Mouse (Mus musculus) hindbrain, embryonic 13.5 days (tissue): ENCODE measurements around the gene Marco. TPM values are rescaled to one million over a fixed set of nuclear protein-coding genes. Genes with fewer than 3 reads are reported as not detected.

Experiments
- ATAC-seq: fragments of 200-750 bp; cut with Nextera tagmentation; 2 replicates; pipeline ENCODE4 v1.8.0; 2017; ENCODE audit warnings: moderate TSS enrichment; ENCODE audit not compliant: low FRiP score
- H3K27ac ChIP-seq: fragments of 300-500 bp; sonication (generic); 2 replicates; pipeline ENCODE4 v1.5.1; 2015; ENCODE audit warnings: inconsistent platforms, mild to moderate bottlenecking, moderate library complexity
- H3K27me3 ChIP-seq: fragments of 300-500 bp; sonication (generic); 2 replicates; pipeline ENCODE4 v1.6.1; 2015; ENCODE audit warnings: mild to moderate bottlenecking, inconsistent platforms
- H3K36me3 ChIP-seq: fragments of 300-500 bp; sonication (generic); 2 replicates; pipeline ENCODE4 v1.6.1; 2015; ENCODE audit warnings: mild to moderate bottlenecking, inconsistent platforms
- H3K4me1 ChIP-seq: fragments of 300-500 bp; sonication (generic); replicated peaks from 2 replicates; pipeline ENCODE4 v1.6.1; 2015; ENCODE audit warnings: inconsistent platforms
- H3K4me2 ChIP-seq: fragments of 300-500 bp; sonication (generic); 2 replicates; pipeline ENCODE4 v1.6.1; 2015; ENCODE audit warnings: inconsistent platforms, mild to moderate bottlenecking, moderate library complexity
- H3K4me3 ChIP-seq: fragments of 300-500 bp; sonication (generic); 2 replicates; pipeline ENCODE4 v1.5.1; 2015; ENCODE audit warnings: mild to moderate bottlenecking, inconsistent platforms
- H3K9ac ChIP-seq: fragments of 300-500 bp; sonication (generic); 2 replicates; pipeline ENCODE4 v1.6.1; 2015; ENCODE audit warnings: mild to moderate bottlenecking, inconsistent platforms
- H3K9me3 ChIP-seq: fragments of 300-500 bp; sonication (generic); 2 replicates; pipeline ENCODE4 v1.6.1; 2016; ENCODE audit warnings: inconsistent platforms
- WGBS: fragments of 180-500 bp; shearing (Covaris S2); methylation state at CpG from one replicate; pipeline ENCODE4 v1.1.7; 2015; 5-methylcytosine and 5-hydroxymethylcytosine counted together
- polyA plus RNA-seq: library from polyadenylated mRNA; unstranded; fragments of >200 nt; fragmentation: Nextera tagmentation; extraction: Ambion mirVana; gene quantifications from 2 replicates; pipeline ENCODE4 v1.2.1, GENCODE M21; 2015

Marco gene
- polyA plus RNA-seq, result 0.08 TPM in 1 of 2 replicates, not detected in the other

GRCm38 (mm10) chr1:120504924-120505323 is at the start of gene Marco:
TSS of gene Marco (minus strand) at chr1:120505024.
- WGBS, result 75% methylated on average over 1 of the region's 1 CpGs
- H3K9me3 ChIP-seq, result no peaks in the 10 kb centered on the region
- no peak within 1 kb of the TSS for H3K27ac ChIP-seq
- H3K9ac ChIP-seq, result no peak within 1 kb of the TSS
- no peak within 1 kb of the TSS for H3K4me2 ChIP-seq
- no peaks in the 10 kb centered on the region for H3K4me1 ChIP-seq
- H3K27me3 ChIP-seq, result no peaks in the 10 kb centered on the region
- H3K4me3 ChIP-seq, result no peak within 1 kb of the TSS
- ATAC-seq, result no peak
- H3K36me3 ChIP-seq, result no peaks in the 10 kb centered on the region

- Histone ChIP-seq H3K4me3 (no peak overlapping the region), H3K36me3 (no peaks in the 10 kb centered on the region), H3K4me1 (no peaks in the 10 kb centered on the region), H3K27me3 (no peaks in the 10 kb centered on the region), H3K9ac (no peak overlapping the region), H3K27ac (no peak overlapping the region), H3K4me2 (no peak overlapping the region), H3K9me3 (no peaks in the 10 kb centered on the region)
- ATAC-seq, result no peak
- 85% methylated on average over 7 of the region's 7 CpGs for WGBS
Measured at GRCm38 (mm10) chr1:120539506-120540029, 34.7 kb upstream of the Marco start.

GRCm38 (mm10) chr1:120536998-120537397 is 32.2 kb upstream of the Marco start:
- no peak overlapping the region for H3K27ac ChIP-seq
- no peaks in the 10 kb centered on the region for H3K9me3 ChIP-seq
- no peaks in the 10 kb centered on the region for H3K36me3 ChIP-seq
- H3K9ac ChIP-seq, result no peak overlapping the region
- no peaks in the 10 kb centered on the region for H3K27me3 ChIP-seq
- no peak for ATAC-seq
- H3K4me2 ChIP-seq, result no peak overlapping the region
- H3K4me3 ChIP-seq, result no peak overlapping the region
- no peaks in the 10 kb centered on the region for H3K4me1 ChIP-seq
- 96% methylated on average over 1 of the region's 1 CpGs for WGBS

- H3K9ac ChIP-seq, result no peak overlapping the region
- H3K27ac ChIP-seq, result no peak overlapping the region
- H3K4me3 ChIP-seq, result no peak overlapping the region
- H3K4me1 ChIP-seq, result no peaks in the 10 kb centered on the region
- WGBS, result 90% methylated on average over 1 of the region's 1 CpGs
- H3K4me2 ChIP-seq, result no peak overlapping the region
- H3K36me3 ChIP-seq, result no peaks in the 10 kb centered on the region
- no peak for ATAC-seq
- no peaks in the 10 kb centered on the region for H3K9me3 ChIP-seq
- H3K27me3 ChIP-seq, result no peaks in the 10 kb centered on the region
Measured at GRCm38 (mm10) chr1:120535919-120536318, 31.1 kb upstream of the Marco start.

GRCm38 (mm10) chr1:120532321-120532916 is 27.6 kb upstream of the Marco start:
- Histone ChIP-seq H3K4me1 (no peaks in the 10 kb centered on the region), H3K27me3 (no peaks in the 10 kb centered on the region), H3K36me3 (no peaks in the 10 kb centered on the region), H3K9ac (no peak overlapping the region), H3K4me3 (no peak overlapping the region), H3K27ac (no peak overlapping the region), H3K4me2 (no peak overlapping the region), H3K9me3 (no peaks in the 10 kb centered on the region)
- no peak for ATAC-seq
- 87% methylated on average over 6 of the region's 6 CpGs for WGBS

GRCm38 (mm10) chr1:120531770-120532169 is 26.9 kb upstream of the Marco start:
- 83% methylated on average over 3 of the region's 3 CpGs for WGBS
- H3K27ac ChIP-seq, result no peak overlapping the region
- ATAC-seq, result no peak
- no peaks in the 10 kb centered on the region for H3K4me1 ChIP-seq
- H3K4me3 ChIP-seq, result no peak overlapping the region
- H3K4me2 ChIP-seq, result no peak overlapping the region
- no peaks in the 10 kb centered on the region for H3K36me3 ChIP-seq
- no peak overlapping the region for H3K9ac ChIP-seq
- H3K9me3 ChIP-seq, result no peaks in the 10 kb centered on the region
- no peaks in the 10 kb centered on the region for H3K27me3 ChIP-seq

GRCm38 (mm10) chr1:120529881-120530280 is 25.1 kb upstream of the Marco start:
- WGBS, result 84% methylated on average over 2 of the region's 2 CpGs

GRCm38 (mm10) chr1:120517618-120518017 is 12.8 kb upstream of the Marco start:
- Histone ChIP-seq H3K9me3 (no peaks in the 10 kb centered on the region), H3K4me2 (no peak overlapping the region), H3K4me3 (no peak overlapping the region), H3K36me3 (no peaks in the 10 kb centered on the region), H3K9ac (no peak overlapping the region), H3K27me3 (no peaks in the 10 kb centered on the region), H3K27ac (no peak overlapping the region), H3K4me1 (no peaks in the 10 kb centered on the region)
- 72% methylated on average over 7 of the region's 7 CpGs for WGBS
- no peak for ATAC-seq

More at GRCm38 (mm10) chr1:120529881-120530280, 25.1 kb upstream of the Marco start:
- Histone ChIP-seq H3K4me1 (no peaks in the 10 kb centered on the region), H3K4me2 (no peak overlapping the region), H3K27ac (no peak overlapping the region), H3K4me3 (no peak overlapping the region), H3K27me3 (no peaks in the 10 kb centered on the region), H3K36me3 (no peaks in the 10 kb centered on the region), H3K9me3 (no peaks in the 10 kb centered on the region), H3K9ac (no peak overlapping the region)
- no peak for ATAC-seq

GRCm38 (mm10) chr1:120510311-120510710 is 5.5 kb upstream of the Marco start:
- H3K27ac ChIP-seq, result no peak overlapping the region
- H3K4me2 ChIP-seq, result no peak overlapping the region
- ATAC-seq, result no peak
- no peaks in the 10 kb centered on the region for H3K4me1 ChIP-seq
- 73% methylated on average over 3 of the region's 3 CpGs for WGBS
- H3K36me3 ChIP-seq, result no peaks in the 10 kb centered on the region
- no peaks in the 10 kb centered on the region for H3K9me3 ChIP-seq
- no peaks in the 10 kb centered on the region for H3K27me3 ChIP-seq
- H3K4me3 ChIP-seq, result no peak overlapping the region
- H3K9ac ChIP-seq, result no peak overlapping the region

GRCm38 (mm10) chr1:120508976-120509375 is 4.2 kb upstream of the Marco start:
- WGBS, result 90% methylated on average over 4 of the region's 4 CpGs
- H3K36me3 ChIP-seq, result no peaks in the 10 kb centered on the region
- ATAC-seq, result no peak
- no peak overlapping the region for H3K9ac ChIP-seq
- H3K4me3 ChIP-seq, result no peak overlapping the region
- H3K27ac ChIP-seq, result no peak overlapping the region
- H3K9me3 ChIP-seq, result no peaks in the 10 kb centered on the region
- no peaks in the 10 kb centered on the region for H3K27me3 ChIP-seq
- H3K4me2 ChIP-seq, result no peak overlapping the region
- H3K4me1 ChIP-seq, result no peaks in the 10 kb centered on the region

- 66% methylated on average over 6 of the region's 6 CpGs for WGBS
- Histone ChIP-seq H3K36me3 (no peaks in the 10 kb centered on the region), H3K9me3 (no peaks in the 10 kb centered on the region), H3K27ac (no peak overlapping the region), H3K9ac (no peak overlapping the region), H3K4me2 (no peak overlapping the region), H3K4me3 (no peak overlapping the region), H3K4me1 (no peaks in the 10 kb centered on the region), H3K27me3 (no peaks in the 10 kb centered on the region)
- ATAC-seq, result no peak
Measured at GRCm38 (mm10) chr1:120504046-120504710, 646 bp downstream of the Marco start.

GRCm38 (mm10) chr1:120501496-120501895 is 3.3 kb downstream of the Marco start:
- 81% methylated on average over 4 of the region's 4 CpGs for whole genome bisulfite sequencing
- H3K36me3 ChIP-seq, result no peaks in the 10 kb centered on the region
- no peak overlapping the region for H3K4me2 ChIP-seq
- no peak overlapping the region for H3K27ac ChIP-seq
- no peak for ATAC-seq
- H3K9ac ChIP-seq, result no peak overlapping the region
- H3K27me3 ChIP-seq, result no peaks in the 10 kb centered on the region
- H3K4me1 ChIP-seq, result no peaks in the 10 kb centered on the region
- no peak overlapping the region for H3K4me3 ChIP-seq
- no peaks in the 10 kb centered on the region for H3K9me3 ChIP-seq

- 84% methylated on average over 4 of the region's 4 CpGs for WGBS
- Histone ChIP-seq H3K4me3 (no peak overlapping the region), H3K4me1 (no peaks in the 10 kb centered on the region), H3K9me3 (no peaks in the 10 kb centered on the region), H3K9ac (no peak overlapping the region), H3K27ac (no peak overlapping the region), H3K4me2 (no peak overlapping the region), H3K36me3 (no peaks in the 10 kb centered on the region), H3K27me3 (no peaks in the 10 kb centered on the region)
- ATAC-seq, result no peak
Measured at GRCm38 (mm10) chr1:120498036-120498435, 6.8 kb downstream of the Marco start.
